Mouse (Mus musculus) frontal cortex, adult (tissue): ENCODE results near the gene Lhx6.

Experiments used
- ATAC-seq: cut with Nextera tagmentation; 2 replicates; pipeline ENCODE4 v1.9.2; 2017; ENCODE audit warnings: mild to moderate bottlenecking, moderate library complexity, mixed read lengths; ENCODE audit not compliant: low TSS enrichment

Lhx6 gene

GRCm38 (mm10) chr2:36093301-36093700, 11.9 kb downstream of the Lhx6 start:
- no peak for ATAC-seq

GRCm38 (mm10) chr2:36092748-36093147, 12.5 kb downstream of the Lhx6 start:
- ATAC-seq, result no peak

- ATAC-seq, result no peak
Measured at GRCm38 (mm10) chr2:36090853-36091741, 14.1 kb downstream of the Lhx6 start.

- ATAC-seq, result no peak
Measured at GRCm38 (mm10) chr2:36089190-36089589, 16.0 kb downstream of the Lhx6 start.

- ATAC-seq, result no peak
Measured at GRCm38 (mm10) chr2:36085041-36085440, 20.2 kb downstream of the Lhx6 start.

- ATAC-seq, result no peak
Measured at GRCm38 (mm10) chr2:36082802-36083580, 22.2 kb downstream of the Lhx6 start.

GRCm38 (mm10) chr2:36081446-36081845, 23.8 kb downstream of the Lhx6 start:
- no peak for ATAC-seq

GRCm38 (mm10) chr2:36077160-36077761, 27.9 kb downstream of the Lhx6 start:
- ATAC-seq, result no peak

- no peak for ATAC-seq
Measured at GRCm38 (mm10) chr2:36075210-36075609, 30.0 kb downstream of the Lhx6 start.

GRCm38 (mm10) chr2:36073781-36074180, 31.4 kb downstream of the Lhx6 start:
- no peak for ATAC-seq

- ATAC-seq, result no peak
Measured at GRCm38 (mm10) chr2:36071660-36072305, 33.4 kb downstream of the Lhx6 start.

- ATAC-seq, result no peak
Measured at GRCm38 (mm10) chr2:36067132-36067531, 38.1 kb downstream of the Lhx6 start.

- no peak for ATAC-seq
Measured at GRCm38 (mm10) chr2:36061409-36061808, 43.8 kb downstream of the Lhx6 start.

- ATAC-seq, result no peak
Measured at GRCm38 (mm10) chr2:36056248-36056647, 49.0 kb downstream of the Lhx6 start.

- peak; percentile 44; the same call in 1 of the 2 replicates for ATAC-seq
Measured at GRCm38 (mm10) chr2:36053249-36053648, 52.0 kb downstream of the Lhx6 start.

GRCm38 (mm10) chr2:36049567-36049954, 55.6 kb downstream of the Lhx6 start:
- no peak for ATAC-seq

- ATAC-seq, result peak; percentile 97
Measured at GRCm38 (mm10) chr2:36048748-36049566, 56.3 kb downstream of the Lhx6 start, which contains the start of the genes Ndufa8 and Morn5. Ndufa8 (minus strand) TSS chr2:36049406. Morn5 (plus strand) TSS chr2:36049458.

- ATAC-seq, result no peak
Measured at GRCm38 (mm10) chr2:36048164-36048563, 57.0 kb downstream of the Lhx6 start.

GRCm38 (mm10) chr2:36040872-36041271, 64.3 kb downstream of the Lhx6 start:
- ATAC-seq, result no peak

GRCm38 (mm10) chr2:36039297-36039985, 65.8 kb downstream of the Lhx6 start:
- no peak for ATAC-seq
